Mouse (Mus musculus) brown adipose tissue, adult 24 weeks (tissue): Measurements from ENCODE around the gene Jund. TPM values are rescaled to one million over a fixed set of nuclear protein-coding genes. Genes with fewer than 3 reads are reported as not detected.

Source experiments
- H3K27ac ChIP-seq: fragments of 200-500 bp; replicated peaks from 2 replicates; pipeline ENCODE4 v1.5.1; 2012; ENCODE audit warnings: low read depth, mild to moderate bottlenecking, low read length
- H3K4me1 ChIP-seq: fragments of 200-500 bp; 2 replicates; pipeline ENCODE4 v1.6.1; 2012; ENCODE audit warnings: low read length, mixed read lengths; ENCODE audit not compliant: control insufficient read depth, insufficient read depth, insufficient read length
- H3K4me3 ChIP-seq: fragments of 200-500 bp; 2 replicates; pipeline ENCODE4 v1.5.1; 2012; ENCODE audit warnings: low read depth, mild to moderate bottlenecking, low read length, moderate library complexity; ENCODE audit not compliant: insufficient read depth
- polyA plus RNA-seq: library from polyadenylated mRNA; stranded (reverse); fragments of >200 nt; gene quantifications from 2 replicates; pipeline ENCODE4 v1.2.4, GENCODE M21; 2012; ENCODE audit not compliant: missing spikeins, insufficient read depth, insufficient read length

Jund gene
- polyA plus RNA-seq, 1 experiment, result 111 TPM

DNA sequence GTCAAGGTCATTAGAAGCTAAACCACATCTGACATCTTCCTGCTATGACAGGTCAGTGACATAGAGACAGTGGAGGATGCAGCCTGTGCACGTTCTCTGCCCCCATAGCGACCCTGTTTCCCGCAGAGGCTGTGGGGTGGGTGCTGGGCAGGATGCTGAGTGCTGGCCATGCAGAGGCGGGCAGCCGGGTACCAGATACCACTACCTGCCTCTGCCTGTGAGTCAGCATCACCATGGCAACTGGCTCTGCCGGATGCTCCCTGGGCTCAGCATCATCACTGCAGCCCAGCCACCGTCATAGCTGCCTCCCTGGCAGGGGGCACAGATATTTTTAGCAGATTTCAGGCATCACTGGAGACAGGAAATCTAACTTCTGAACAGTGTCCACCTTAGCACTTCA is 14.5 kb upstream of the Jund start:
- H3K4me3 ChIP-seq, result no peak overlapping the region
- H3K27ac ChIP-seq, result no peak overlapping the region
- peaks cover 3% of the 10 kb centered on the region; the same call in 1 of the 2 replicates for H3K4me1 ChIP-seq

DNA sequence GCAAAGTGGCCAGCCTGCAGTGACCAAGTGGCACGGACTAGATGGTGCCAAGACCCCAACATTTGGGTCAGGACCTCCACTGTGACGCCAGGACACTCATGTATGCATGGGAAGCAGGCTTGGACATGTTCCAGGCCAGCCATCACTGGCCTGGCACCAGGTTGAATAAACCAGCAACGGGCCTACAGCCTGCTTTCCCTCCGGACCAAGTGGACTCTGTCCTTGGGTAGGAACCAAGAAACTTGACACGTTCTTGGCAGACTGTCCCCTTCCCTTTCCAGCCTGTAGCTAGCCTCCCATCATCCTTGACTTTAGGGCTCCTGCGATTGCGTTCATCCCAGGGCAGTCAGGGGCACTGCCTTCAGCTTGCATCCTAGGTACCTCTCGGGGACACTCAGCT is 11.2 kb upstream of the Jund start:
- Histone ChIP-seq H3K4me1 (peaks cover 6% of the 10 kb centered on the region; the same call in 1 of the 2 replicates), H3K4me3 (no peak overlapping the region), H3K27ac (no peak overlapping the region)

DNA sequence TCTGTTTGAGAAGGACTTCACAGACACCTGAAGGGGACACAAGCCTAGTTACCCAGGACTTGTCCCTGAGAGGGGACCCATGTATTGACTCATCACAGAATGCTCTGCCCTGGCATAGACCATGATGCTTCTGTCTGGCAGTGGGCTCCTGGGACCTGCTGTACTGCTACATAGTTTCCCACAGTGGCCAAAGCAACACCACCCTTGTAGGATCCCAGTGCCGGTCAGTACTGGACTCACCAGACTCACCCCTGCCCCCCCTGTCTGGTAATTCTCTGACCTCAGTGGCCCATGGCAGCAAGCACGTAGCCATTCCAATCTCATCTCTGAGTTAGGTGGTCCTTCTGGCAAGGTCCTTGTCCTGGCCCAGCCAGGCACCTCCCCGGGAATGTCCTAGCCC is 10.6 kb upstream of the Jund start:
- H3K4me1 ChIP-seq, result peaks cover 6% of the 10 kb centered on the region; the same call in 1 of the 2 replicates
- H3K27ac ChIP-seq, result no peak overlapping the region
- H3K4me3 ChIP-seq, result no peak overlapping the region

DNA sequence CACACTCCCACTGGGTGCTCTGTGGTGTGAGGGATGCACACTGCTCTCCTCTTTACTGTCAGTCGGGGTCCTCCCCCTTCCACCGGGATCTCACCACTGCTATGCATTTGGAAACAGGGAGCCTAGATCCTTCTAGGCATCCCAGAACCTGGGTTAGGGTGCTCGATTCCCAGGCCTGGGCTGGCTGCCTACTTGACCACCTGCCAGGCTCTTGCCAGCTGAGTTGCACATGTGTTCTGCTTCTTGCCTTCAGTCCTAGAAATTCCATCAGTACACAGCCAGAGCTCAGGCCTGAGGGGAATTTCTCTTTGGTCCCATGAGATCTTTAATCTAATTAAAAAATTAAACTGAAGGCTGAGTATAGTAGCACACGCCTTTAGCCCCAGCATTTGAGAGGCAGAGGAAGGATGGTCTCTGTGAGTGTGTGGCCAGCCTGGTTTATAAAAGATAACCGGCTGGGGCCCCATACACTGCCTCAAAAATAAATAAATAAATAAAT is 8.8 kb upstream of the Jund start:
- Histone ChIP-seq H3K4me3 (no peak overlapping the region), H3K27ac (no peak overlapping the region)

DNA sequence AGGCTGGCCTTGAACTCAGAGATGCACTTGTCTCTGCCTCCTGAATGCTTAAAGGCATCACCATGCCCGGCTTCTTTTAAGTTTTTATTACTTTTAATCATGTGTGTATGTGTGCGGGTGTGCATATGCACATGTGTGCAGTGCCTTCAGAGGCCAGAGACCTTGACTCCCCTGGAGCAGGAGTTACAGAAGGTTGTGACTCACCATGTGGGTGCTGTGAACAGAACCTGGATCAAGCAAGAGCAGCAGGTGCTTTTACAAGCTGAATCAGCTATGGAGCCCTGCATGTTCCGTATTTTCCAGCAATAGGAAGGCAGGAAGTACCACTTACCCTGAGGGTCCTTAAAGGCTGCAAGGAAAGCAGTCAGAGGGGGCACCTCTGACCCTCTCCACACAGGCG is 7.5 kb upstream of the Jund start:
- H3K4me3 ChIP-seq, result no peak overlapping the region
- H3K27ac ChIP-seq, result no peak overlapping the region
- H3K4me1 ChIP-seq, result peaks cover 14% of the 10 kb centered on the region

More for the DNA sequence above, 8.8 kb upstream of the Jund start:
- H3K4me1 ChIP-seq, result peaks cover 6% of the 10 kb centered on the region; the same call in 1 of the 2 replicates

DNA sequence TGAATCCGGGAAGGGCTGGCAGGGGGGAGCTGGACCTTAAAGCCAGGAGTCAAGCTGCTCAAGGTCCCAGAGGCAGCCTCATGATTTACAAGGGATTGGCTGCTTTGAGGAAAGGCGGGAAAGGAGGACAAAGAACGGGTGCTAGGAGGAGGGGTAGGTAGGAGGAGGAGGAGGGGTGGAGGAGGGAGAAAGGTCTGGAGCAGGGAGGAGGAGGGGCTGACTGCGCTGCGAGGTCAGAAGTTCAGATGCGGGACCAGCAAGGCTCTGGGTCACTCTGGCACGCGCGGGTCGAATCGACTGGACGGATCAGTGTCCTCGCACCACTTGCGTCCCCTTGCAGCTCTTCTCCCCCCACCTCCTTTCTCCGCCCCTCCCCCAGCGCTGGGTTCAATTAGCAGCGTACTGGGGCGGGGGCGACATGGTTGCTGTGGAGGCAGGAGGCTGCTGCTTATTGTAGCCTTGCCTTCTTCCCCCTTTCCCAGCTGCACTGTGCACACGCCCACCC is 7.0 kb upstream of the Jund start:
- Histone ChIP-seq H3K4me3 (no peak overlapping the region), H3K27ac (no peak overlapping the region), H3K4me1 (peaks cover 14% of the 10 kb centered on the region)

DNA sequence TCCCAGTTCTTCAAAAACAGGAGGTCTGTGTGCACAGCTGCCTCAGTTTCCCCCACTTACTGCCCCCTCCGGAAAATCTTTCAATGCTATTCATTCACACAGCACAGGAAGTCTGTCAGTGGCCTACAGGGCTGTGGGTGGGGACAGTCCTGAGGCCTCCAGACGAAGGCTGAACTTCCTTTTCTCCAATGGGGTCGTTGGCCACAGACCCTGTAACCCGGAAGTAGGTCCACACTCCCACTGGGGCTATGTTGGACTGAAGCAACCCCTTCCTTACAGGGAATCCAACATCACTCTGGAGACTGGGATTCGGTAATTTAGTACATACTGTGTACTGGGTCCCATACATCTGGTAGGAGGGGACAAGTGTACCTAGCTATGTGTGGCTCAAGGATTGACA is 5.1 kb upstream of the Jund start:
- H3K4me3 ChIP-seq, result no peak overlapping the region
- no peak overlapping the region for H3K27ac ChIP-seq
- peaks cover 23% of the 10 kb centered on the region for H3K4me1 ChIP-seq

DNA sequence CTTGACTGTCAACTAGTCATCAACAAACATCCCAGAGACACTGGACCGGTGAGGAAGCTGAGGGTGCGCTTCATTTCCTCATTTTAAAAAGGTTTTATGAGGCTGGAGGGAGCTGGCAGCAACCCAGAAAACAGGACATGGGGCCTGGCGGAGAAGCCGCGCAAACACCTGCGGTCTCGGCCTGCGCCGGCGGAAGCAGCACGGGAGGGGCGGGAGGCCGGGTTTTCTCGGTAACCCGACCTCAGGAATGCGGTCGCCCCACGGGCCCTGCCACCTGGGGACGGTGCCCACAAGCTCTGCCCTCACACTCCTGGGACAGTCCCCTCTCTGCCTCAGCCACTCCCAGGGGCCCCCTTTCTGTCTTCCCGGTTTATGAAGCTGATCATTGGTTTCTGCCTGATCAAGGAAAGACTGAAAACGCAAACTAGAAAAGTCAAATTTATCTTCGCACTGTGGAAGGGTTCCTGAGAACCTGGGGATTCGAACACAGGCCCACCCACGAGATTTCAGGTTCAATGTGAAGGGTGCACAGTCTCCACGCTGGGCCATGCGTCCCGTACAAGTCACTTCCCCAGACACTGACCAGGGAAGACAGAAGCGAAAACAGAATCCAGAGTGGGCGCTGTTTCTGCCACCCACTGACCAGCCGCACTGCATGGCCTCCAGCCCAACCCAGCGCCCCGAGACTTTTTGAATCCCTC is 3.3 kb upstream of the Jund start:
- 0 out of 2 replicates have a peak overlapping the region, but pooled peaks have one; percentile 18 for H3K4me3 ChIP-seq
- H3K27ac ChIP-seq, result peak overlapping the region; percentile 68
- peaks cover 23% of the 10 kb centered on the region for H3K4me1 ChIP-seq

DNA sequence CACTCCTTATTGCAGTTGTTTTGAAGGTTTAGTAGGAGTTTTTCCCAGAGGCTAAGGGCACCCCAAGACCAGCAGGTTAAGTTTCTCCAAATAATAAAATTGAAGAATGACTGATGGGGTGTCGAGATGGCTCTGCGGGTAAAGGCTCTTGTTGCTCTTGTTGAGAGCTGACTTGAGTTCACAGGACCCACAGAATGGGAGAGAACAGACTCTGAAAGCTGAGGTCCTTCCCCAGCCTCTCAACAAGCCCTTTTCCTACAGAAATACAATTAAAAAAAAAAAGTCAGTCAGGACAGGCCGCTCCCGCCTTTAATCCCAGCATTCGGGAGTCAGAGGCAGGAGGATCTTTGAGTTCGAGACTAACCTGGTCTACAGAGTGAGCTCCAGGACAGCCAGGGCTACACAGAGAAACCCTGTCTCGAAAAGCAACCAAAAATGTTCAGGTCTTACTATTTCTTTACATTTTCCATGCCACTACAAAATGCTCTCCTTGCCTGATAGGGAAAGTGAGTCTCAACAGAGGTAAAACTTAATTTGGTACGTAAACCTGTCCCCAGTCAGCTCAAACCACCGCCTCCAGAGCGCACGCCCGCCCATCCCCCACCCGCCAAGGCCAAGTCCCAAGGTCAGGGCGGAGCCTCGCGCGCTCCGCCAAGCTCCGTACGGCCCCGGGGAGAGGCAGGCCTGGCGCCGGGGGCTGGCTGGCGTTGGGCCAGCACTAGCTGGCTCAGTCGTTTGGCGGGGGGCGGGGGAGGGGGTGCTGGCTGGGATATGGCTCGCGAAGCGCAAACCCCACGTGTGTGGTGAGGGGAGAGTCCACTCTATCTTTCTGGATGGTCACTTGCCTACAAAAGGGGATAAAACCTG is 2.5 kb upstream of the Jund start:
- peak overlapping the region; percentile 68 for H3K27ac ChIP-seq
- H3K4me3 ChIP-seq, result no peak overlapping the region
- H3K4me1 ChIP-seq, result peaks cover 23% of the 10 kb centered on the region

DNA sequence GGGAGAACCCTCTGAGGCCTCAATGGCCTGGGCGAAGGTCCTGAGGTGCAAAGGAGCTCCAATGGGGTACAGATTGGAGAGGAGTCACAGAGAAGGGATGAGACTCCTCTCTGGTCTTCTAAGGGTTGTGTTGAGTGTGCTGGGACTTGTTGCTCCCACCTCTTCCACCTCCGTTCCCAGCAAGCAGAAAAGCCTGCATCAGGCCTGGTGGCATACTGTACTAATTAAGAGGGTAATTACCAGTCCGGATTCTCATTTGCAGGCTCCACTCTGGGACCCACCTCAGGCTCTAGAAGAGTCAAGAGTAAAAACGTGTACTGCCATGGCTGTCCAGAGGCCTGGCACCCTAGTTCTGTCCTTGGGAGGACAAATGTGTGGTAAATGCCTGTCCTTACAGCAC is 1.8 kb upstream of the Jund start:
- H3K4me1 ChIP-seq, result peaks cover 22% of the 10 kb centered on the region

DNA sequence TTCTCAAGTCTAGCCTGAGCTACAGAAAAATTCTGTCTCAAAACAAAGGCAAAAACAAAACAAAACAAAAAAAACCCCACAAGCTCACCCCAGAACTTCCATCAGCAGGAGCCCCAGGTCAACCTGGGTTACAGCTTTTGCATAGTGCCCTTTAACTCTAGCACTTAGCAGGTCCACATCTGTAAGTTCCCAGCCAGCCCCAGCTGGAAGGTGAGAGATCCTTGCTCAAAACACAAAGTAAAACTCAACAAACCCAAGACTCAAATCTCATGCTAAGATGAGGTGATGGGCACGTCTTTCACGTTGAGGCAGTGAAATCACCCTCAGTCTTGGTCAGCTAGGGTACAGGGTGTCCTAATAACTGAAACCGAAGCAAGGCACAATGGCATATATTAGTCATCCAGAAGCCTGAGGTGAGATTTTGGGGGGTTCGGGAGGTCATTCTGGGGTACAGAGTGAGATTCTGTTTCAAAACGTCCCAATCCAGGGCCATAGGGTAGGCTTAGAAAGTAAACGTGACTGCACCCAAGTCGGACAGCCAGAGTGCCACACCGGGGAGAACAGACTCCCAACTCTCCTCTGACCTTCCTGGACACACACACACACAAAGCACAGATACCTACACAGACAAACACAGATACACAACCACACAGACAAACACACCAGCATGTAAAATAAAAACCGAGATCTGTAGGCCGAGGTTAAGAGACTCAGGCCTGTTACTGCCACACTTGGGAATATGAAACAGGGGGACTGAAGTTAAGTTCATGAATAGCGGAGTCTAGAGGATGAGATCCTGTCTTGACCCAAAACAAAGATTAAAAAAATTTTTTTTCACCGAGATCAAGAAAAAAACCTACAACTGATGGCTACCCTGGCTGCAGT is 1.1 kb upstream of the Jund start:
- peak overlapping the region; percentile 99 for H3K27ac ChIP-seq
- H3K4me3 ChIP-seq, result peak overlapping the region; percentile 79
- H3K4me1 ChIP-seq, result peaks cover 21% of the 10 kb centered on the region

More for the DNA sequence above, 1.8 kb upstream of the Jund start:
- Histone ChIP-seq H3K27ac (peak overlapping the region; percentile 99), H3K4me3 (no peak overlapping the region)

DNA sequence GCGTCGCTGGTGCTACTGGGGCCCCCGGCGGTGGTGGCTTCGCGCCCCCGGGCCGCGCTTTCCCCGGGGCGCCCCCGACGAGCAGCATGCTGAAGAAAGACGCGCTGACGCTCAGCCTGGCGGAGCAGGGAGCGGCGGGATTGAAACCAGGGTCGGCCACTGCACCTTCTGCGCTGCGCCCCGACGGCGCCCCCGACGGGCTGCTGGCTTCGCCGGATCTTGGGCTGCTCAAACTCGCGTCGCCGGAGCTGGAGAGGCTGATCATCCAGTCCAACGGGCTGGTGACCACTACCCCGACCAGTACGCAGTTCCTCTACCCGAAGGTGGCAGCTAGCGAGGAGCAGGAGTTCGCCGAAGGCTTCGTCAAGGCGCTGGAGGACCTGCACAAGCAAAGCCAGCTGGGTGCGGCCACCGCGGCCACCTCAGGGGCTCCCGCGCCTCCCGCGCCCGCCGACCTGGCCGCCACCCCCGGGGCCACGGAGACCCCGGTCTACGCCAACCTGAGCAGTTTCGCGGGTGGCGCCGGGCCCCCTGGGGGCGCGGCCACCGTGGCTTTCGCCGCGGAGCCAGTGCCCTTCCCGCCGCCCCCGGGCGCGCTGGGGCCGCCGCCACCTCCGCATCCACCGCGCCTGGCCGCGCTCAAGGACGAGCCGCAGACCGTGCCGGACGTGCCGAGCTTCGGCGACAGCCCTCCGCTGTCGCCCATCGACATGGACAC is 526 bp downstream of the Jund start:
- Histone ChIP-seq H3K27ac (peak overlapping the region; percentile 99), H3K4me3 (peak overlapping the region; percentile 100), H3K4me1 (peaks cover 21% of the 10 kb centered on the region)

DNA sequence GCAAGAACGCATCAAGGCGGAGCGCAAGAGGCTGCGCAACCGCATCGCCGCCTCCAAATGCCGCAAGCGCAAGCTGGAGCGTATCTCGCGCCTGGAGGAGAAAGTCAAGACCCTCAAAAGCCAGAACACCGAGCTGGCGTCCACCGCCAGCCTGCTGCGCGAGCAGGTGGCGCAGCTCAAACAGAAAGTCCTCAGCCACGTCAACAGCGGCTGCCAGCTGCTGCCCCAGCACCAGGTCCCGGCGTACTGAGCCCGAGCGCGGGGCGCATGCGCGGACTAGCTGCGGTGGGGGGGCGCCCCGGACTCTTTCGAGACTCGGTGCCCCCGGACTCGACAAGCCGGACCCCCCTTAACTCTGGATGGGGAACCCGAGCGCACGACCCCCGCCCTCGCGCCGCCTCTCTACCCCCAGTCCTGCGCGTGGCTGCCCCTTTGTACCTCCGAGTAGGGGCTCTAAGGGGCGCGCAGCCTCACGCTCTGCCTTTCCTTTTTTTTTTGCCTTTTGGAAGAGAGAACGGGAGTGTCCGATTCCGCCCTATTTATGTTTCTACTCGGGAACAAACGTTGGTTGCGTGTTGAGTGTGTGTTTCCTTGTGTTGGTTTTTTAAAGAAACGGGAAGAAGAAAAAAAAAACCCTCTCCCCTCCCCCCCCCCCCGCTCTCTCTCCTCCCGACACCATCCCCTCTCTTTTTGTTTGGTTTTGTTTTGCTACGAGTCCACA is 1.2 kb downstream of the Jund start:
- H3K4me1 ChIP-seq, result peaks cover 21% of the 10 kb centered on the region

More for the DNA sequence above, 1.2 kb downstream of the Jund start:
- peak overlapping the region; percentile 100 for H3K4me3 ChIP-seq
- H3K27ac ChIP-seq, result peak overlapping the region; percentile 99
